7 mouse cellular contexts compared by ENCODE assay signal in genomic region chr11:59839459-59840126, GRCm38 (mm10). TPM values are rescaled to one million over a fixed set of nuclear protein-coding genes. Genes with fewer than 3 reads are reported as not detected.
DNase-seq lines count a peak whose midpoint lies in the region; ATAC-seq lines count a peak whose summit lies in the region.

Gene Cops3 (minus strand): TSS chr11:59839838.

- H3K27me3 ChIP-seq in intestine, embryonic 15.5 days (replicated peaks) = no peaks in the 10 kb centered on the region
- H3K27me3 ChIP-seq in midbrain, embryonic 10.5 days (ENCODE audit: low read depth, poor library complexity, severe bottlenecking) = no peaks in the 10 kb centered on the region

- H3K9ac ChIP-seq in intestine, embryonic 15.5 days = peak within 1 kb of the TSS; percentile 79

- no peaks in the 10 kb centered on the region for H3K9me3 ChIP-seq in intestine, embryonic 15.5 days
- no peaks in the 10 kb centered on the region for H3K9me3 ChIP-seq in midbrain, embryonic 10.5 days (replicated peaks)

- H3K36me3 ChIP-seq in intestine, embryonic 15.5 days = peaks cover 9% of the 10 kb centered on the region; the same call in 1 of the 2 replicates
- H3K36me3 ChIP-seq in midbrain, embryonic 10.5 days = peaks cover 36% of the 10 kb centered on the region

- H3K4me1 ChIP-seq in intestine, embryonic 15.5 days (replicated peaks) = peaks cover 11% of the 10 kb centered on the region; the same call in 1 of the 2 replicates
- peaks cover 18% of the 10 kb centered on the region for H3K4me1 ChIP-seq in midbrain, embryonic 10.5 days

- peak; percentile 98 for DNase-seq in adrenal gland, adult 2 months
- DNase-seq in embryo, embryonic 11.5 days (ENCODE audit: low read depth, low spot score) = peak; percentile 94
- peak; percentile 88 to 93 for DNase-seq in gastrocnemius, postnatal 36 days
- DNase-seq in left cerebral cortex, postnatal 25 days (ENCODE audit: low spot score in 2 of 2) = peak; percentile 96 to 98
- DNase-seq in midbrain, embryonic 10.5 days (ENCODE audit: low spot score) = peak; percentile 97
- peak; percentile 92 for DNase-seq in right cerebral cortex, postnatal 4 days

- ATAC-seq in intestine, embryonic 15.5 days = peak; percentile 97

- under 1% methylated on average over 43 of the region's 43 CpGs for WGBS in intestine, embryonic 15.5 days
- WGBS in midbrain, embryonic 10.5 days = under 1% methylated on average over 43 of the region's 43 CpGs

- H3K27ac ChIP-seq in intestine, embryonic 15.5 days = peak within 1 kb of the TSS; percentile 96
- H3K27ac ChIP-seq in midbrain, embryonic 10.5 days (replicated peaks) = peak within 1 kb of the TSS; percentile 99

- intact Hi-C loops in gastrocnemius, postnatal 36 days (cut with DNase I) = no loop called here
- intact Hi-C loops in left cerebral cortex, postnatal 25 days (cut with DNase I) = no loop called here

- H3K4me2 ChIP-seq in intestine, embryonic 15.5 days (replicated peaks) = peak within 1 kb of the TSS; percentile 56

- H3K4me3 ChIP-seq in intestine, embryonic 15.5 days (replicated peaks) = peak within 1 kb of the TSS; percentile 83
- H3K4me3 ChIP-seq in midbrain, embryonic 10.5 days = peak within 1 kb of the TSS; percentile 98

RNA-seq across cellular contexts. Expression of gene Cops3, which starts in this region (rescaled TPM):
- 100 to 1,000 TPM in 1 of 2 experiments, 10 to 100 TPM in 1; 91.3 to 109 TPM for total RNA-seq in adrenal gland, adult 2 months (2021)
- polyA plus RNA-seq in adrenal gland, adult 2 months (2012; rRNA removed) = 16.7 and 18.2 TPM in 2 replicates
- 10 to 100 TPM; 67.6 to 78.1 TPM for total RNA-seq in gastrocnemius, postnatal 36 days (2021)
- polyA plus RNA-seq in intestine, embryonic 15.5 days (2015; fragmentation: Nextera tagmentation; extraction: Ambion mirVana) = 192 and 193 TPM in 2 replicates
- total RNA-seq in left cerebral cortex, postnatal 25 days (2021) = 10 to 100 TPM; 69.4 to 71.9 TPM
- 249 and 250 TPM in 2 replicates for polyA plus RNA-seq in midbrain, embryonic 10.5 days (2016; fragmentation: Nextera tagmentation; extraction: Ambion mirVana)

Comparison
In these comparisons a context has a peak if more than half of its experiments do, and no peak if none do; other contexts are left out.
1. Peak in every context shown above with its lines: DNase-seq, ATAC-seq, H3K4me3 ChIP-seq and H3K27ac ChIP-seq.
2. RNA of gene Cops3 (polyA plus RNA-seq): 249 to 250 TPM in midbrain, embryonic 10.5 days and 192 to 193 TPM in intestine, embryonic 15.5 days; 16.7 to 18.2 TPM in adrenal gland, adult 2 months; every median in the first group is over 10 times any median in the second.